Mouse (Mus musculus): ENCODE data around the gene 4933414I15Rik.

GRCm38 (mm10) chr11:50892441-50892840 is 51.1 kb downstream of the 4933414I15Rik start:
- no peak for TF ChIP-seq GATA1 (IDR thresholded peaks at IDR 0.05; ENCODE audit: low read length)
- no peak for TF ChIP-seq TAL1 (IDR thresholded peaks at IDR 0.05; ENCODE audit: low read length)
